Mouse (Mus musculus): ENCODE data around the gene Zfp704.

GRCm38 (mm10) chr3:9524429-9524828 lies 85.5 kb downstream of the Zfp704 start:
- TF ChIP-seq GATA1 (IDR thresholded peaks at IDR 0.05; ENCODE audit: low read length) (no peak), TAL1 (IDR thresholded peaks at IDR 0.05; ENCODE audit: low read length) (no peak)
